Mouse (Mus musculus) hindbrain, embryonic 11.5 days (tissue): Measurements from ENCODE around the gene Sprr3. TPM values are rescaled to one million over a fixed set of nuclear protein-coding genes. Genes with fewer than 3 reads are reported as not detected.

Experiments
- polyA plus RNA-seq: library from polyadenylated mRNA; unstranded; fragments of >200 nt; fragmentation: Nextera tagmentation; extraction: Ambion mirVana; gene quantifications from 2 replicates; pipeline ENCODE4 v1.2.1, GENCODE M21; 2014

The Sprr3 gene
- polyA plus RNA-seq, 1 experiment from 2014 or later = not detected

Other genes with a start within 250 kb of the Sprr3 start
- not detected in 2 replicates for gene Sprr2a1, start 242.9 kb downstream of the Sprr3 start, polyA plus RNA-seq
- 0.40 and 0.50 TPM in 2 replicates for gene Sprr2a2, start 242.8 kb downstream of the Sprr3 start, polyA plus RNA-seq
- gene Sprr2a3, start 173.3 kb downstream of the Sprr3 start, polyA plus RNA-seq = not detected in 2 replicates
- gene Sprr2b, start 142.1 kb downstream of the Sprr3 start, polyA plus RNA-seq = 0.45 TPM in 1 of 2 replicates, not detected in the other
- not detected in 2 replicates for gene Sprr2d, start 119.6 kb downstream of the Sprr3 start, polyA plus RNA-seq
- not detected in 2 replicates for gene Sprr2e, start 106.6 kb downstream of the Sprr3 start, polyA plus RNA-seq
- gene Sprr2f, start 93.5 kb downstream of the Sprr3 start, polyA plus RNA-seq = not detected in 2 replicates
- not detected in 2 replicates for gene Sprr2h, start 73.0 kb downstream of the Sprr3 start, polyA plus RNA-seq
- not detected in 2 replicates for gene Sprr2i, start 50.7 kb downstream of the Sprr3 start, polyA plus RNA-seq
- not detected in 2 replicates for gene Sprr2j-ps, start 40.6 kb downstream of the Sprr3 start, polyA plus RNA-seq
- 5.6 and 5.9 TPM in 2 replicates for gene Gm9774, start 29.3 kb downstream of the Sprr3 start, polyA plus RNA-seq
- gene Sprr2k, start 26.1 kb downstream of the Sprr3 start, polyA plus RNA-seq = not detected in 2 replicates
- not detected in 2 replicates for gene Sprr1b, start 19.9 kb downstream of the Sprr3 start, polyA plus RNA-seq
- gene Sprr1a, start 27.2 kb upstream of the Sprr3 start, polyA plus RNA-seq = not detected in 2 replicates
- not detected in 2 replicates for gene Sprr4, start 41.8 kb upstream of the Sprr3 start, polyA plus RNA-seq
- not detected in 2 replicates for gene 2310046K23Rik, start 75.8 kb upstream of the Sprr3 start, polyA plus RNA-seq
- not detected in 2 replicates for gene Ivl, start 115.0 kb upstream of the Sprr3 start, polyA plus RNA-seq
- gene Smcp, start 130.3 kb upstream of the Sprr3 start, polyA plus RNA-seq = not detected in 2 replicates
- gene 2210017I01Rik, start 148.8 kb upstream of the Sprr3 start, polyA plus RNA-seq = not detected in 2 replicates
- gene Lce6a, start 162.9 kb upstream of the Sprr3 start, polyA plus RNA-seq = not detected in 2 replicates
- gene Lce1a1, start 189.6 kb upstream of the Sprr3 start, polyA plus RNA-seq = not detected in 2 replicates
- gene Lce1b, start 198.2 kb upstream of the Sprr3 start, polyA plus RNA-seq = not detected in 2 replicates
- not detected in 2 replicates for gene Lce1a2, start 211.6 kb upstream of the Sprr3 start, polyA plus RNA-seq
- not detected in 2 replicates for gene Lce1c, start 220.5 kb upstream of the Sprr3 start, polyA plus RNA-seq
- not detected in 2 replicates for gene Lce1d, start 228.5 kb upstream of the Sprr3 start, polyA plus RNA-seq